Mouse (Mus musculus): ENCODE measurements at regions not wholly inside any gene's neighbourhood (a gene's known extent, or its start where the extent isn't known, plus 50 kb on each side); places are given as distances from the start of the nearest gene placed in this dataset.
A peak's percentile ranks its signal among the peaks of the same experiment; 100 is the strongest.

GRCm38 (mm10) chr8:40186715-40187583, 487.9 kb upstream of the Adam24 start:
- DNase-seq (ENCODE audit: low spot score) = no peak

- peak; percentile 42 for DNase-seq (ENCODE audit: low spot score)
These were observed 487.3 kb upstream of the Adam24 start for GRCm38 (mm10) chr8:40187584-40187934.

- DNase-seq (ENCODE audit: low spot score) = no peak
These were observed 482.6 kb upstream of the Adam24 start for GRCm38 (mm10) chr8:40192266-40192665.

- no peak for DNase-seq (ENCODE audit: low spot score)
These were observed 481.7 kb upstream of the Adam24 start for GRCm38 (mm10) chr8:40193148-40193547.

- no peak for DNase-seq (ENCODE audit: low spot score)
These were observed 464.0 kb upstream of the Adam24 start for GRCm38 (mm10) chr8:40210871-40211270.

- no peak for DNase-seq (ENCODE audit: low spot score)
These were observed 451.4 kb upstream of the Adam24 start for GRCm38 (mm10) chr8:40223521-40223920.

- DNase-seq (ENCODE audit: low spot score) = peak; percentile 23
These were observed 447.6 kb upstream of the Adam24 start for GRCm38 (mm10) chr8:40227262-40227661.

Measured in layer of hippocampus, adult 11-12 months (tissue).